Mouse (Mus musculus): ENCODE measurements at regions not wholly inside any gene's neighbourhood (a gene's known extent, or its start where the extent isn't known, plus 50 kb on each side); places are given as distances from the start of the nearest gene placed in this dataset.

- no peak for DNase-seq
Measured at GRCm38 (mm10) chr15:62849326-62849725, 995.7 kb downstream of the Gsdmc2 start.

- DNase-seq, result no peak
Measured at GRCm38 (mm10) chr15:62845884-62846283, 999.1 kb downstream of the Gsdmc2 start.

DNA sequence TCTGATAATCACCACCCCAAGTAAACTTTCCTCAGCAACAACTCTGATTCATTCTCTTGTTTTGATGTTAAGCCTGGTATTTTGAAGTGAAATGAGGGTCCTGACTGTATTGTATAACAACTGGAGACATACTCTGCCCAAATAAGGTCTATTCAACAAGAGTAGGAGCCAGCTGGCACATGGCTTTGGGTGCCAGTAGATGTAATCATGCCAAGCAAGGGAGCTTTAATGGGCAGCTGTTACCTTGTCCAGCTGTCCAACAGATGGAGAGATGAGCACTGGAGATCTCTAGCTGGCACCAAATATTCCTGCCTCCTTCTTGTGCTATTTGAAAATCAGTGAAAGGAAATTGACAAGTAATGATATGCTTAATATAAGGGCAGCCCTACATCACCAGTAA is 1019.4 kb downstream of the Gsdmc2 start:
- DNase-seq, result no peak

DNA sequence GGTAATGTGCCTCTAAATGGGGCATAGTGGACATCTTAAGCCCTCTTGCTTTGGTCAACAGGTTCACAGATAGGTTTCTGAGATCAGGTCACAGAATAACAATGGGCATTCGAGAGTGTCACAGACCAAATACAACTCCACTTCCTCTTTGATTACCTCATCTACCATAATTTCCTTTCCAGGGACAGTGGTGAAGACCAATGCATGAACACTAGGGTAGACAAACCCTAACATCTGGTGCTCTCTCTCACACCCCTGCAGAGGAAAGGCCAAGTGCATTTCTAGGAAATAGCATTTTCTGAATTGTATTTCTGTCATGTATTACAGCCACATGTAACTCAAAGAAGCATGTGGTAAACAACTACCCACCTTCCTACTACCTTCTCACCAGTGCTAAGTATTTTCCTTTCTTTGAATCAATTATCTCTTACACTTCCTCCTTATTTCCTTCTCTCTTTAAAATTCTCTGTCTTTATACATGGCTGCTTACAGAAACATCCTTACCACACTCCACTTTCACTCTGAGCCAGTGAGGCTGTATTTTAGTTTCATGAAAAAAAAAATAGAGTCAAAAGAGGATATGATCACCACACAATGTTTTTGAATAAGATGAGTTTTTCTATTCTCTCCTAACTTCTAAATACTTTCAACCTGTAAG is 1021.0 kb downstream of the Gsdmc2 start:
- DNase-seq, result no peak

DNA sequence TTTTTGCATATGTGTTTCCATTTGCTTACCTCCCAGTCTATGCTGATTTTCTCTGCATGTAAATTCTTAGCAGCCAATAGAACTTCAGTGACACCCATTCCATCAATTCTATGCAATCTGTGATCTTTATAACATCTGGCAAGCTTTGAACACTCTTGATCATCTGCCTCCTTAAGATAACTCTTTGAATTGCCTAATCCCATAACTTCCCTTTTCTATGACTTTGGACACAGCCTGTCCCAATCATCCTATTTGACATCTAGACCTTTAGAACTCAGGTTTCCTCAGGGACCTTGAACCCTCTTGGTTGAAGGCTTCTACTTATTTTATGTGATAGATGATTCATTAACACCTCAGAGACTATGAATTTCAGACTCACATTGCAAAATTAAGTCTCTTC is 1022.7 kb downstream of the Gsdmc2 start:
- no peak for DNase-seq

DNA sequence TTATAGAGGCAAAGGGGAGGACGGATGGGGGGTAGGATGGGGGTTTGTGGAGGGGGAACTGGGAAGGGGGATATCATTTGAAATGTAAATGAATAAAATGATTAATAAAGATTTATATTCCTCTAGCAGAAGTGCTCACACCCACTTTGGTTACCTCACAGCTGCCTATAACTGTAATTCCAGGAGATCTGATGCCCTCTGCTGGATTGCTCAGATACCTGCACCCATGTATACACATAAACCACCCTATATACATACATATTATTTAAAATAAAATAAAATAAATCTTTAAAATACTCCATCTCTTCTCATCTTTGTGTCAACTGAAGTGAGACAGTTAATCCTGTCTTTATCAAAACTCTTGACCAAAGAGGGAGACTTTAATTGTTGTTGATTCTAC is 1031.9 kb downstream of the Gsdmc2 start:
- DNase-seq, result no peak

DNA sequence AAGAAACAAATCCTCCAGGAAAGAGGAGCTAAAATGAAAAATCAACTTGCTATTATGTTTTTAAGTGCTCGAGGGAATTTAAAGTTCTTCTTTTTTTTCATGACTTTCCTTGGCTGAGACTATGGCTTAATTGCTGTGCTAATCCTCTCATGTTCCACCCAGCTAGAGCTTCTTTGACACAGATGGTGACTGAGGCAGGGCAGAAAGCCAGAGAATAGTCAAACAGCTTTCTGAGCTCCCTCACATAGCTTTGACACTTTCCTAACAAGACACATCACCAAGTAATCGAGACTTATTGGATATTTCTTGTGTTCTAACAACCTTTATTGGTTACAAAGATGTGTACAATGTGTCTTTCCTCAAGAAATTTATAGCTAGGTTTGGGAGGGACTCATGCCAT is 1033.0 kb downstream of the Gsdmc2 start:
- DNase-seq, result no peak

DNA sequence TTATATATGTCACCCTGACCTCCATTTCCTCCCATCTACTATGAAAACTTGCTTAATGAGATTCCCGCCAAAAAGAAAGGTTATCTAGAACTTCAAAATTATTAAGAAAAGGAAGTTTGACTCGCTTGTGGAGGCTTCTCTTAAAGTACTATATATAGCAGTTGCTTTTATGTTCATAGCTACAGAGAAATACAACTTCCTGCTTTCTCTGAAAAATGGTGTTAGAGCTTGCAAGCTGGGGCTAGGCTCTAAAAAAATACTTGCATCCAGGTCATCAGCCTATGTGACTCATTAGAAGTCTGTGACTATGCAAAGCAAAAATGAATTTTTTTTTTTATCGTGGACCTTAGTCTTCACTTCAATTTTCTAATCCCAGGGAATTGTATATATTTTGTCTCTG is 1035.7 kb downstream of the Gsdmc2 start:
- no peak for DNase-seq

- no peak for DNase-seq
Measured at GRCm38 (mm10) chr15:62808087-62808808, 1036.7 kb downstream of the Gsdmc2 start.

DNA sequence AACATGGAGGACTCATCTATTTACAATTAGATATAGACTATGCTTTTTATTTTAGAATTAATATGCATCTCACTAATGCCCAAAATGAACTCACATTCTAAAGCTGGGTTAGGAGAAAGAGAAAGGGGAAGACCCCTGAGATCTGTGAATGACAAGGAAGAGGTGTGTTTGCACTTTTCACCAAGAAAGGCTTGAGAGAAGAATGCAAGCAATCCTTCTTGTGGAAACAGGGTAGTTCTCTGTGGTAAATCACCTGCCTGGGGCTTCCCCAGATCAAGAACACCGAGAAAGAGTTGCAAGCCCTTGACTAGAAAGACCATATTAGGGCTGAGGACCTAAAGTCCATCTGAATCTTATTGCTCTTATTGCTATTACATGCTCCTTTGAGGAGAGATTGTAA is 1037.6 kb downstream of the Gsdmc2 start:
- DNase-seq, result no peak

GRCm38 (mm10) chr15:62802770-62803169 is 1042.2 kb downstream of the Gsdmc2 start:
- DNase-seq, result no peak

- DNase-seq, result no peak
Measured at GRCm38 (mm10) chr15:62798731-62799130, 1046.2 kb downstream of the Gsdmc2 start.

- DNase-seq, result no peak
Measured at GRCm38 (mm10) chr15:62793569-62793968, 1051.4 kb downstream of the Gsdmc2 start.

GRCm38 (mm10) chr15:62792084-62792483 is 1052.9 kb downstream of the Gsdmc2 start:
- DNase-seq, result no peak

GRCm38 (mm10) chr15:62787753-62788152 is 1057.2 kb downstream of the Gsdmc2 start:
- DNase-seq, result no peak

DNA sequence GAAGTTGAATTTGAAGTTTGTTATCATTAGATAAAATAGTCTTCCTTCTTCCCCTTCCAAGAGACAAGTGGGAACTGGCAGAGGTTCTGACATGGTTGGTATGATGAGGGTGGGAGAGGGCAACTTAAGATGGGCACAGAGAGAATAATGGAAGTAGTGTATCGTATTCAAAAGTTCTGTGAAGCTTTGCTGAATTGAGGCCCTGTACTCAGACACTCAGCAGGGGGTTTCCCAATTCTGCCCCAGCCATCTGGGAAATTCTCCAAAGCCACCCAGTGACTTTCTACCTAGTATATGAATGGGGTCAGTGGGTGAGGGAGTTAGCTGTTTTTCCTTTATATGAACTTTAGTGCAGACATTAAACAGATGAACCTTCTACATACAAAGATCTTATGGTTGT is 1058.7 kb downstream of the Gsdmc2 start:
- no peak for DNase-seq

- no peak for DNase-seq
Measured at GRCm38 (mm10) chr15:62784456-62785139, 1060.4 kb downstream of the Gsdmc2 start.

DNA sequence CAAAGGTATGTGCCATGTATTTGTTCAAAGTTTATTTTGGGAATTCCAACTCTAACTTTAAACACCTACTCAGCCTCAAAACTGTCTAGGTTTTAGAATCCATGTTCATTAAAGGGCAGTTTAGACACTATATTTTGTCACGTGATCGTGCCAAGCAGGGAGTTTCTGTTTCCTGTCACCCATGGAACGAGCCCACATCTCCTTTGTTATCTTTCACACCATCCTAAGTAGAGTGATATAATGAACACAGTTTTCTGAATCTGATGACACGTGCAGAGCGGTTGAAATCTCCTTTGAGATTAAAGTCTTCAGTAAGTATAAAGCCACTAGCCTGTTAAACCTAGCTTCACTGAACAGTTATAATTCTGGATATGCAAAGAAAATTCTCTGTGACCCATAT is 1066.1 kb downstream of the Gsdmc2 start:
- DNase-seq, result no peak

GRCm38 (mm10) chr15:62752686-62753085 is 1092.3 kb downstream of the Gsdmc2 start:
- no peak for DNase-seq

DNA sequence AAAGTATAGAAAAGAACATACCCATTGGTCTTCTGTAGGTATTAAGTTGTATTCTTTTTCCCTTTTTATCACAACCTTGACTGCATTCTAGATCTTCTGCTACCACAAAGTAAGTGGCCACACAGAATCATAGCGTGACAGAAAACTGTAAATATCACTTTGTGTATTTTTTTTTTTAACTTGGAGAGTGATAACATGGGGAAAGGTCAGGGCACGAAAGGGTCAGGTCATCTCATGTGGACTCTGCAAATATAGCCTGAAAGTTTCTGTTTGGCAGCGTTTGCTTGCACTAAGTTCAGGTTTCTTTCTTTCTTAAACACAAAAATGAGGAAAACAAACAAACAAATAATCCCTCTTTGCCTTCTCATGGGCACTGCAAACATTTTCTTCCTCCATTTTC is 1101.1 kb downstream of the Gsdmc2 start:
- no peak for DNase-seq

- DNase-seq, result no peak
Measured at GRCm38 (mm10) chr15:62740746-62741145, 1104.2 kb downstream of the Gsdmc2 start.

- DNase-seq, result no peak
Measured at GRCm38 (mm10) chr15:62735334-62735733, 1109.6 kb downstream of the Gsdmc2 start.

DNA sequence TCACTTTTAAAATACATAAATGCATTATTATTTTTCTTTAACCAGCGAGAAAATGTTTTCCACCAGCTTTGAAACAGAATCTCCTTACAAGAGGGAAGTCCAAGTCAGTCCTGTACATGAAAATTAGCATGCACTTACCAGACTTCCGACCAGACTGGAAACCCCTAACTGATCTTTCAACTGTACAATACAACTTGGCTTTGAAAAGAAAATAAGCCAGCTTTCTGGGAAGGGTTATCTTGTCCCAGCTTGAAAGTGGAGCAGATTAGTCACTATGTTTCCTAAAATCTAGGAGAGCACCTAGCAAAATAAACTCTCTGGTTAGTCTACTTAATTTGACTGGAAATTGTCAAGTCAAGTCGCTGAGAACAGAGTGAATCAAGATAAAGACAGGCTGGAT is 1110.1 kb downstream of the Gsdmc2 start:
- DNase-seq, result no peak

DNA sequence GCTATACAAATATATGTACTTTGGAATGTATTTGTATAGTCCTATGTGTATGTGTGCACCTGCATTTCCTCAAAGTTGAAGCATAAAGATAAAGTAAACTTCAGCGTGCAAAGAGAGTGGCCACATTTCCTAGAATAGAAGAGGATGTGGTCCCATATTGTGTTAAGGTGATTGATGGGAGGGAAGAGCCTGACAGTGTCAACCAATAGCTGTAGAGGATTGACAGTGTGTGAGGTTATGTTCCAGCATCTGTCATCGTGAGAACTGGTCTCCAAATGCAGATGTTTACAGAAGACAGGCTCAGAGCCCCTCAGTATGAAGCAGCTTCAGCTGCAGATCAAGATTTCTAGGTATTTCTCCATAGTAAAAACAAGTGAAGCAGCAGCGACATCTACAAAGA is 1114.5 kb downstream of the Gsdmc2 start:
- no peak for DNase-seq

Data from cerebellum, adult 9-11 months (tissue).